Mouse (Mus musculus) testis, adult 2 months (tissue): ENCODE data around the gene Ankrd39.

Experiments used
- CTCF ChIP-seq: fragments of 200-500 bp; IDR thresholded peaks from 2 replicates; pipeline ENCODE4 v1.5.1; 2012; ENCODE audit warnings: low read depth, mild to moderate bottlenecking, inconsistent platforms, low read length, moderate library complexity; ENCODE audit not compliant: control insufficient read depth, insufficient read depth, insufficient replicate concordance
- POLR2A ChIP-seq: fragments of 200-500 bp; IDR thresholded peaks from 2 replicates; pipeline ENCODE4 v1.6.1; 2012; ENCODE audit warnings: low read depth, mild to moderate bottlenecking, inconsistent platforms, low read length, moderate library complexity; ENCODE audit not compliant: control insufficient read depth

DNA sequence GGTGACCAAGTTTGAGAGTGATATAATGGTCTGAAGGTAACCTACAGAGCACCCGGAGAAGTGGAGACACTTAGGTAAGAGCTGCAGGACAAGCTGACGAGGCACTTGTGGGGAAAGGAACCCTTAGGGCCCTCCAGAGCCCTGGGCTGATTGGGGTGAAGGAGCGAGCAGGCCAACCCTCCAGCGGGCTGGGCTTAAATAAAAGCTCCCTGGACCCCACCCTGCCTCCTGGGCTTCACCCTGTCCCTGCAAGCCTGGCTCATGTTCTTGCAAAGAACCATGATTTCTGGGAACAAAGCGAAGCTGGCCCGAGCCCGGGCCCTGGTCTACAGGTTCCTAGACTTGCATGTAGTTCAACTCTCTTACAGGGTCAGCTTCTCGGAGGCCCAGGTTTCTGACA is 26.3 kb upstream of the Ankrd39 start:
- TF ChIP-seq POLR2A = no peak
- no peak for TF ChIP-seq CTCF
